Mouse (Mus musculus): Measurements from ENCODE around the gene Wbp11.

The Wbp11 gene

GRCm38 (mm10) chr6:136844903-136845302, 16.9 kb upstream of the Wbp11 start:
- in situ Hi-C loops (cut with MboI, MseI) = no loop called here

GRCm38 (mm10) chr6:136837323-136837722, 9.3 kb upstream of the Wbp11 start:
- in situ Hi-C loops (cut with MboI, MseI) = loop anchor here in 1 of 2 experiments (5.0 kb wide), 1 partner anchor 90 kb away; no protein-coding TSS in a partner anchor

DNA sequence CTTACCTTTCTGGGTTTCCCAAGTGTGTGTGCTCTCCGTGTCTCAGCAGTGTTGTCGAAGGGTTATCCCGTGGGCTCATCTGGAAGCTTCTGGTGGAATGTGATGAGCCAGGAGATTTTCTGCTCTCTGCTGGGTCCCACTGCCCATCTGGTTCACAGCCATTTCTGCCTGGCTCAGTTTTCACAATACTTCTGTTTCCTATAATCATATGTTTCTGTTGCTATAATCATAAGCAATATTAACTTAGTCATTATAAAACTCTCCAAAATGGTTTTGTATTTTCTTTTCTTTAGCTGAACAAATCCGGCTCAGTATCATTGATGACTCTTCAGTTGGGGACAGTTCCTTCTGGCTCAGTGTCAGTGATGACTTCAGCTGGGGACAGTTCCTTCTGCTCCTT, 7.3 kb upstream of the Wbp11 start, which contains the start of gene Smco3:
Smco3 (minus strand) TSS at position 101 of the 400 bp plus-strand sequence.
- in situ Hi-C loops (cut with MboI, MseI) = loop anchor here in 1 of 2 experiments (5.0 kb wide), 1 partner anchor 88 kb away; no protein-coding TSS in a partner anchor

- in situ Hi-C loops (cut with MboI, MseI) = loop anchor here in 1 of 2 experiments (5.0 kb wide), 1 partner anchor 91 kb away; the partner anchor contains the start of genes Erp27 and Pde6h
These were observed 3.7 kb upstream of the Wbp11 start for GRCm38 (mm10) chr6:136831712-136832111.

- in situ Hi-C loops (cut with MboI, MseI) = no loop called here
These were observed 648 bp upstream of the Wbp11 start for GRCm38 (mm10) chr6:136828681-136829080.

GRCm38 (mm10) chr6:136827516-136827880, 535 bp downstream of the Wbp11 start, which contains the start of gene BC049715:
Gene BC049715, plus strand, starts transcription at chr6:136827626.
- in situ Hi-C loops (cut with MboI, MseI) = no loop called here

GRCm38 (mm10) chr6:136827116-136827515, 917 bp downstream of the Wbp11 start:
- in situ Hi-C loops (cut with MboI, MseI) = no loop called here

DNA sequence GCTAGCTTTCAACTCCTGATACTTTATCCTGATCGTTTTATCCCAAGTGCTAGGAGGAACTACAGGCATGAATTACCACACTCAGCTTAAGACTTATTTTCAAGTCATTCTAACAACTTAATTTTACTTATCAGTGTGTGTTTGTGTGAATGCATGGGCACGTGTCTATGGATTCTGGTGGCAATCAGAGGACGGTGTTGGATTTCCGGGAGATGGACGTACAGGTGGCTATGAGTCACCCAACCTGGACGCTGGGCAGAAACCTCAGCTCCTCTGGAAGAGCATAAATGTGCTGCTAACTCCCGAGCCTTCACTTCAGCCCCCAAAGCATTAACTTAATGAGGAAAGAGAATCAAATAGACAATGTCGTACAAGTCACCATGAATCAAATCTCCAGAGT, 3.0 kb downstream of the Wbp11 start:
- in situ Hi-C loops (cut with MboI, MseI) = loop anchor here in 1 of 2 experiments (25.0 kb wide), 1 partner anchor 912 kb away; the partner anchor contains the start of gene Strap

- in situ Hi-C loops (cut with MboI, MseI) = loop anchor here in 1 of 2 experiments (25.0 kb wide), 1 partner anchor 916 kb away; the partner anchor contains the start of gene Strap
These were observed 6.9 kb downstream of the Wbp11 start for GRCm38 (mm10) chr6:136821086-136821485.

DNA sequence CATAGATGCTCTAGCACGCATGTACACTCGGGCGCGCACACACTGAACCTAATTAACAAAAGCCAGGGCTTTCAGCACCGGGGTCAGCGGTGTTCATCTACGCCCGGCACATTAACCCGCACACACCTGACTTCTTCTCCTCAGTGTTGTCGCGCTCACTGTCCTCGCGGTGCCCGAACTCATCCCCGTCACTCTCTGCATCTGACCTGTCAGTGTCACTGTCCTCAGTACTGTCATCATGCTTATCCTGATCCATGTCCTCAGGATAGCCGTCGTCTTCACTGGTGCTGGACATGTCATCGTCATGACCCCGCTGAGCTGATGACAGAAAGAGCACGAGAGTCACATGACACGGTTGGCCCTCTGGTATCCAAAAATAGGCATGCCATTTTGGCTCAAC, 7.7 kb downstream of the Wbp11 start:
- in situ Hi-C loops (cut with MboI, MseI) = loop anchor here in 1 of 2 experiments (25.0 kb wide), 1 partner anchor 917 kb away; the partner anchor contains the start of gene Strap

DNA sequence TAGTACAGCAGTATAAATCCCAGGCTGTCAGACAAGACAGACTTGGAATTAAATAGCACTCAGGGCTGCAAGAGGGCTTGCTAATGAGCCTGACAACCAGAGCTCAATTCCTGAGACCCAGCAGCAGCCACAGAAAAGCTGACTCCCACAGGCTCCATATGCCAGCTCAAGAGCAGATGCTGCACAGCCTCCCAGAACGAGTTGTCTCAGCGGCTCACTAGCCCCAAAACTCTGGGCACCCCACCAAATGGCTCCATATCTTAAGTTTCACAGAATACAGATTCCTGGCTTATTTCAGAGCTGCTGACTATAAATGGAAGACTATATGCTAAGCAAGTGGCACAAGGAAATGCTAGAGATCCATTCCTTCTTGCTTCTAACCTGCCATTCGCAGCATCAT, 10.5 kb downstream of the Wbp11 start:
- in situ Hi-C loops (cut with MboI, MseI) = loop anchor here in 1 of 2 experiments (5.0 to 25.0 kb wide), 2 partner anchors 105 to 920 kb away; partner anchors contain the start of genes Erp27, Pde6h and Strap

DNA sequence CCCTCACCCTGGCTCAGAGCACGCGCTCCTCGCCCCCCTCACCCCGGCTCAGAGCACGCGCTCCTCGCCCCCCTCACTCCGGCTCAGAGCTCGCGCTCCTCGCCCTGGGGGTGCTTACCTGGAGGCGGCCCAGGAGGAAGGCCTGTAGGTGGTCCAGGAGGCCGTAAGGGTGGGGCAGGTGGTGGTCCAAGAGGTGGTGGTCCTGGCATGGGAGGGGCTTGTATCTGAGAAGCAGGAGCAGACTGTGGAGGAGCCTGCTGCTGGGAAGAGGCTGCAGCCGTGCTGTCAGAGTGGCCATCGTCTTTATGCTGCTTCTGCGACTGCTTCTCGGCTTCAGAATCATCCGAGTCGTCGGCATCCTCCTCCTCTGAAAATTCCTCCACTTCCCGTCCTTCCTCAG, 11.2 kb downstream of the Wbp11 start:
- in situ Hi-C loops (cut with MboI, MseI) = loop anchor here in 1 of 2 experiments (5.0 to 25.0 kb wide), 2 partner anchors 105 to 920 kb away; partner anchors contain the start of genes Erp27, Pde6h and Strap

DNA sequence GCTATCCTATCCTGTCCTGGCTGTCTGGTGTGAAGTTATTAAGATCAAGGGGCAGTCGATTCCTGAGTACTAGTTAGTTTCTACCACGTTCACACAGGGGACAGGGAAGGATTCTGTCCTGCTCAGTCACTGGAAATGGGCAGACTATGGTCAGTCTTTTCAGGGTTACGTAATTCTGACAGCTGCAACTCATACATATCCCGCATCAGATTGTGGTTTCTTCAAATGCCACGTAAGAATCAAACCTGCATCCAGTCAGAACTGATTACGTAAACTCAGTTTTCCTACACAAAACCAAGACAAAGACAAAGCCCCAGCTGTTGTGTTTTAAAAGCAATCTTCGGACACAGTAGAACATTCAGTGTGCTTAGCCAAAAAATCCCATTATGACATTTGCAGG, 12.7 kb downstream of the Wbp11 start:
- in situ Hi-C loops (cut with MboI, MseI) = loop anchor here in 1 of 2 experiments (5.0 to 25.0 kb wide), 2 partner anchors 107 to 922 kb away; partner anchors contain the start of genes Erp27, Pde6h and Strap

DNA sequence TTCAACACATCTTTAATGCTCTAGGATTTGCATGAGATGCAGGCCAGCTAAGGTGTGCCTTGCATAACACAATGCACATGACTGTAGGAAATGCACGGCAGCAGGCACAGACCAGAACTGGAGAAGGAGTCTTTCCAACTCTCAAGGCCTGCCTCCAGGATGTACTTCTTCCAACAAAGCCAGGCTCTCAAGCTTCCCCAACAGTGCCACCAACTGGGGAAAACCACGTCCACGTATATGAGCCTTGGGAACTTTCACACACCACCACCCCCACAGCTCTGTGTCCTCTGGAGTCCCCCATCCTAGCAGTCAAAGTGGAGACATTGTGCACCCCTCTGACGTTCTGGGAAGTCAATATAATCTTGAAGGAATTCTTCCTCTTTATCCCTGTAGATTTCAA, 14.9 kb downstream of the Wbp11 start:
- in situ Hi-C loops (cut with MboI, MseI) = loop anchor here in 1 of 2 experiments (25.0 kb wide), 1 partner anchor 924 kb away; the partner anchor contains the start of gene Strap

DNA sequence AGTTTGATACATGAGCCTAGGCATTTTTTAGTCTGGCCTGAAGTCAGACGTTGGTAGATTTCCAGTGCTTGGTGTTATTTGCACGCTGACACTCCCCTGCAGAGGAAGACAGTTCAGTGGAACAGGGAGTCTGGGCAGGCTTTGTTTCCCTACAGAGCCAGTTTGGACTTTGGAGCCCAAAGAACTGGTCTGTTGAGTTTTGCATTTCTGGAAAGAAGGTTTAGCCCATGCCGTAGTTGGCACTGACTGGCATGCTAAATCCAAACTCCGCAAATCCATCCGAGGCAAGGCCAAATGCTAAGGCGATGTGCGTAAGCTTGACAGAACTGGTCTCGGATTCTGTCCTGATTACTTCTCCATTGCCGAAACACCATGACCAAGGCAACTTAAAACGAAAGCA, 16.8 kb downstream of the Wbp11 start:
- in situ Hi-C loops (cut with MboI, MseI) = loop anchor here in 1 of 2 experiments (25.0 kb wide), 1 partner anchor 926 kb away; the partner anchor contains the start of gene Strap

GRCm38 (mm10) chr6:136809673-136810072, 18.4 kb downstream of the Wbp11 start:
- in situ Hi-C loops (cut with MboI, MseI) = loop anchor here (5.0 to 25.0 kb wide), 4 partner anchors 155 to 1887 kb away; partner anchors contain the start of genes Cdkn1b (in 1 of the 2) and Strap (in 1 of the 2)

GRCm38 (mm10) chr6:136809077-136809476, 19.0 kb downstream of the Wbp11 start:
- in situ Hi-C loops (cut with MboI, MseI) = loop anchor here (5.0 to 25.0 kb wide), 4 partner anchors 156 to 1887 kb away; partner anchors contain the start of genes Cdkn1b (in 1 of the 2) and Strap (in 1 of the 2)

DNA sequence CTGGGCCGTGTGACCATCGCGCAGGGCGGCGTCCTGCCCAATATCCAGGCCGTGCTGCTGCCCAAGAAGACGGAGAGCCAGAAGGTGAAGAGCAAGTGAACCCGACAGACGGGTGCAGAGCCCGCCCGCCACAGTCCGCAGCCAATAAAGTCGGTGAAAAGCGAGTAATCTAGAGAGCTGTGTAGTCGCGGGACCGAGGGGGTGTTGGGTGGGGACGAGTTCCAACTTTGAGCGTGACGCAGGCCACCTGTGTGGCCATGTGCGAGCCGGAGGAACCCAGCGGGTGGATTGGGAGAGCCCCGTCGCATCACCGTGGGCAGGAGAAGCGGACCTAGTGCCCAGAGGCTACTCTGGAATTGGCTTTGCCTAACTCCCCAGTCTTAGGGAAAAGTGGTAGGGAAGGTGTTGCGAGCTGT, 19.4 kb downstream of the Wbp11 start:
- in situ Hi-C loops (cut with MboI, MseI) = loop anchor here (5.0 to 25.0 kb wide), 4 partner anchors 156 to 1886 kb away; partner anchors contain the start of genes Cdkn1b (in 1 of the 2) and Strap (in 1 of the 2)

DNA sequence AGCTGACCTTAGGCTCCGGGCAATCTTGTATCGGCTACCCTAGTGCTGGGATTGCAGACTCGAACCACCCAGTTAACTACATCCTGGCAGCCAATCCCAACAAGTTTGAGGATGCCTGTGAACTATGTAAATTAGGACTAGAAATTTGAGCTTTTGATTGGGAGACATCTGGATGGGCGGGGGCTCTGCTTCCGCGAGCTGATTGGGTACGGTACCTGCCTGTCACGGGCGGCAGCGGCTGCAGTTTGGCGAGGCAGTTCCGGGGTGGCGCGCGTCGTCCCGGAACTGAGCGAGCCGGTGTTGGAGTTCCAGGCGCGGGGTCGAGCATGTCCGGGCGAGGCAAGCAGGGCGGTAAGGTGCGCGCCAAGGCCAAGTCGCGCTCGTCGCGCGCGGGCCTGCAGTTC, 20.0 kb downstream of the Wbp11 start, which contains the start of gene H2afj:
H2afj (plus strand) TSS at position 231 of the 404 bp plus-strand sequence.
- in situ Hi-C loops (cut with MboI, MseI) = loop anchor here (5.0 to 25.0 kb wide), 4 partner anchors 157 to 1886 kb away; partner anchors contain the start of genes Cdkn1b (in 1 of the 2) and Strap (in 1 of the 2)

DNA sequence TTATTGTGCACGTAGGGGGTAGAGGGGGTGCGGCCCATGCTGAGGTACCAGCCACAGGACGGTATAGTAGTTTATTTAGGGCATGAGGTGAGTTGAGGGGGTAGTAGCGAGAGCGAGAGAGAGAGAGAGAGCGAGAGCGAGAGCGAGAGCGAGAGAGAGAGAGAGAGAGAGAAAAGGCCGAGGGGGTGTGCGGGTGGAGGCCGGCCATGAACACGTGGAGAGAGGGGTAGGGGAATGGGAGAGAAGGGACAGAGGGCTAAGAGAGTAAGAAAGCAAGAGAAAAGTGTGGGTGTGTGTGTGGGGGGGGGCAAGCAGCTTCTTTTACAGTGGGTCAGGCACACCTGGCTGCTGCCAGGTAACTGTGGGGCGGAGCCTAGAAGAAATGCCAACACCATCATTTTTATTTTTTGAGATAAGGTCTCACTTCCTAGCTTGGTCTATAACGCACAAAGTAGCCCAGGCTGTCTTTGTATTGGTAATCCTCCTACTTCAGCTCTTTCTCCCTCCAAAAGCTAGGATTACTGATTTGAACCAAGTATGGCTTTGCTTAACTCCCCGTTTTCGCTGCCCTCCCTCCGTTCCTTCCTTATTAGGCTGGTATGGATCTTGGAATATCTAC, 20.5 kb downstream of the Wbp11 start:
- in situ Hi-C loops (cut with MboI, MseI) = loop anchor here (5.0 to 25.0 kb wide), 4 partner anchors 157 to 1885 kb away; partner anchors contain the start of genes Cdkn1b (in 1 of the 2) and Strap (in 1 of the 2)

DNA sequence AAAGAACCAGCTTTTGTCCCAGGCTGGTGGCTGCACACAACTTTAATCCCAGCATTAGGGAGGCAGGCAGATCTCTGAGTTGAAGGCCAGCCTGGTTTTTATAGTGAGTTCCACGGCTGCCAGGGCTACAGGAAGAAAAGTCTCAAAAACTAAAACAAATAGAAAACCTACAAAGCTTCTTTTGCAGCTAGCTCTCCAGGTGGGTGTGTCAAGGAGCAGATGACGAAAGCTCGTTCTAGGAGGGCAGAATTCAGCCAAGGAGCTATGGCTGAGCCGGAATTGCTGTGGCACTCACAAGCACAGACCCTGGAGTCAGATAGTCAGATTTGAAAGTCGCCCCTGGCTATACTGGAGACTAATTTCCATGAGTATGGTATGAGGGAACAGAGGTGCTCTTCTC, 21.2 kb downstream of the Wbp11 start:
- in situ Hi-C loops (cut with MboI, MseI) = loop anchor here (5.0 to 25.0 kb wide), 4 partner anchors 158 to 1885 kb away; partner anchors contain the start of genes Cdkn1b (in 1 of the 2) and Strap (in 1 of the 2)

Measured in T-helper 17 cell (primary cell).